Mouse (Mus musculus) B cell, adult 67 days (primary cell): ENCODE data around the gene Olfr1015. TPM values are rescaled to one million over a fixed set of nuclear protein-coding genes. Genes with fewer than 3 reads are reported as not detected.

ENCODE experiments used
- total RNA-seq, 2 experiments: library from RNA; stranded (reverse); gene quantifications; 4 replicates each; pipeline ENCODE4 v1.2.4; 2023

Gene Olfr1015
- not detected for total RNA-seq

DNA sequence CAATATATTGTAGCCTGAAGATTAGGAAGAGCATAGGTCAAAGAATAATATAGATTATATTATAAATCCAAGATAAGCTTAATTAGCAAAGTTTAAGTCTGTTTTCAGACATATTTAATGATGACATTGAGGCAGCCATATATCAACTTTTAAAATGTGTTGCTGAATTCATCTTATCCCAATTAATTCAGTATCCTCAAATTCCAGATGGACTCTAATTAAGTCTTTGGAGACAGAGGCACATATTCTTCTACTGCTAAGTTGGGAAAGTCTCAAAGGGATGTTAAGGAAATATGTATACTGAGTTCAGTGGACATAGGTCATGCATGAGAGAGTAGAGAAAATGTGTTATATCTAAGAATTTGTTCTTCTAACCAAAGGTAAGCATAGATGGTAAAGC, at the start of gene Olfr1015:
Gene Olfr1015, plus strand, starts transcription at position 301 of the 400 bp plus-strand sequence.

DNA sequence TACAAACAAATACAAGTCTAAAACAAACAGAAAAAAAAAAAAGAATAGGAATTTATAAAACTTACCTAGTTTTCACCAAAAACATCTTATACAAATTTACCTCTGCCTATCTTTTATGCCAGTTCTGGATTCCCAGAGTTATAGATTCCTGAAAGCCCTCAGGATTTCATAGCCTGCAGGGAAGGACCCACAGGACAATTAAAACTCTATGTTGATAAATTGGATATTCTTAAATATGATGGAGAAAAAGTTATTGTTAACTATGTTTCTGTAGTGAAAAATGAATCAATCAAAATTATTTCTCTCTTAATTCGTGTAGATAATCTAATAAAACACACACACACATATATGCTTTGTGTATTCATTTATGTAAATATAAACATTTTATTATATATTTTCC, 19.2 kb upstream of the Olfr1015 start, which contains the start of gene Olfr1012:
Gene Olfr1012, minus strand, starts transcription at position 101 of the 400 bp plus-strand sequence.

DNA sequence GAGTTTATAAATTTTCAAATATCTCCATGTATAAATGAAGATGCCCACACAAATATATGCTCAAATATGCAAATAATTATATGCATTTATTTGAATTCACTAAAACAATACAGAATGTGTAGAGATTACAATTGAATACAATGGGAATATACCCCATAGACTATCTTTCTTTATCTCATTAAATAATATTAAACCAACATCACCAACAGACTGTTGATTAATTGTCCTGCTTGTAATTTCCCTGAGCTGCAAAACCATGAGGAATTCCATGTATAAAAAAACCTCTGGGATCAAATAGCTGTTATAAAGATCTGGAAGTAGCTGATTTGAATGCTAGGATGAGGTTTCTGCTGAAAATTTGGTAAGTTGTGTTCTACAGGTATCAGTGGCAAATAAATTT, 15.0 kb upstream of the Olfr1015 start, which contains the start of gene Olfr1013:
Gene Olfr1013, plus strand, starts transcription at position 301 of the 400 bp plus-strand sequence.

DNA sequence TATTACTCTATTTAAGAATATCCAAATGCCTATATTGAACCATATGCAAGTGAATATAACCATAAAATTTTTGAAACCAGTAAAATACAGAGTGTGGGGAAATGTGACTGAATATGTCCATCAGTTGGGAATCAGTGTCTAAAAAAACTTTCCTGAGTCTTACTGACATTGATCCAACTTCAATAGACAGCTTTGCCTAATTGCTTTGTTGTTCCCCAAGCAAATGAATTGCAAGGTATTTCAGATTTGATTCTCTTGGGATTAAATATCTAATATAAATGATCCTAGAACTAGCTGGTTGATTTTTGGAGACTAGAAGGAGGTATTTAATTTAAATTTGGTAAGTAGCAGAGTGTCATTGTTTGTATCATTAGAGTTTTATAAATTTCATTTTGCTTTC, 9.4 kb upstream of the Olfr1015 start, which contains the start of gene Olfr1014:
Gene Olfr1014, plus strand, starts transcription at position 301 of the 400 bp plus-strand sequence.

DNA sequence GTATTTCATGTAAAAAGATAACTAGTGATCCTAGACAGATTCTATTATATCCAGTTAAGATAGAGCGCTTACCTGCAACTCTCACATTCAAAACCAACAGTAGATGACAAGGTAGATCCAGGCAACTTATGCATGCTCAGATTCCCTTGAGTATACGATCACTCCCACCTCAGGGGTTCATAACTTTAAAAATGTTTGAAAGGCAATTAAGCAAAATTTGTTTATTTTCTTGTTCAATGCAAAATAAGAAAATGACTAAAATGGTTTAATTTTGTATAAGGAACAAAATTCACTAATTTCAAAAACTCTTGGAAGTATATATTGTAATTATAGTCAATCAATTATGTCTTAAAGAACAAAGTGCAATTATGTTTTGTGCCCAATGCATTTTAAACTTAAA, 20.6 kb downstream of the Olfr1015 start, which contains the start of gene Olfr1016:
Gene Olfr1016, minus strand, starts transcription at position 101 of the 400 bp plus-strand sequence.

DNA sequence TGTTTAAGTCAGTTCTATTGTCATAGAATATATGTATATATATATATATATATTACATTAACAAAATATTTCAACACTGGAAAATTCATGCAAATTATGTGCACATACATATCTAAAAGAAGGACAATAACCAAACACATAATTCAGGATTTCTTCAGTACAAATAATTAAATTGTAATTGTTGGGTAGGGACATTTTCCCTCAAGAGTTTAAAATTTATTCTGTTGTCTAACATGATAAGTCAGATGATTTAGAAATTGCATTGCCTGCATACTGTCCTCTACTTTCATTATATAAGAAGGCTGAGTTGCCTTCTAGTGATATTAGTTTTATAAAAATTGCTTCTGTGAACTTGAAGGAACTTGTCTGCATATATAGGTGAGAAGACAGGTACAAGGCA, 36.4 kb downstream of the Olfr1015 start, which contains the start of gene Olfr1018:
Gene Olfr1018, plus strand, starts transcription at position 301 of the 400 bp plus-strand sequence.

Other genes starting within 250 kb of the Olfr1015 start
- gene Olfr996, start 202.8 kb upstream of the Olfr1015 start, total RNA-seq = not detected
- not detected for gene Olfr998, start 193.1 kb upstream of the Olfr1015 start, total RNA-seq
- gene Olfr1000, start 170.1 kb upstream of the Olfr1015 start, total RNA-seq = not detected
- not detected for gene Olfr1002, start 131.3 kb upstream of the Olfr1015 start, total RNA-seq
- not detected for gene Olfr154, start 117.6 kb upstream of the Olfr1015 start, total RNA-seq
- gene Olfr1006, start 103.2 kb upstream of the Olfr1015 start, total RNA-seq = not detected
- gene Olfr1008, start 92.6 kb upstream of the Olfr1015 start, total RNA-seq = not detected
- not detected for gene Olfr1009, start 66.6 kb upstream of the Olfr1015 start, total RNA-seq
- gene Olfr1012, start 19.3 kb upstream of the Olfr1015 start, total RNA-seq = not detected
- not detected for gene Olfr1013, start 14.9 kb upstream of the Olfr1015 start, total RNA-seq
- gene Olfr1014, start 9.3 kb upstream of the Olfr1015 start, total RNA-seq = not detected
- gene Olfr1016, start 20.5 kb downstream of the Olfr1015 start, total RNA-seq = not detected
- not detected for gene Olfr1018, start 36.5 kb downstream of the Olfr1015 start, total RNA-seq
- gene Olfr1019, start 63.5 kb downstream of the Olfr1015 start, total RNA-seq = not detected
- gene Olfr1020, start 65.0 kb downstream of the Olfr1015 start, total RNA-seq = not detected
- not detected for gene Olfr1022, start 86.6 kb downstream of the Olfr1015 start, total RNA-seq
- gene Olfr1023, start 103.6 kb downstream of the Olfr1015 start, total RNA-seq = not detected
- gene Olfr1024, start 123.0 kb downstream of the Olfr1015 start, total RNA-seq = not detected
- not detected for gene Olfr1025-ps1, start 133.2 kb downstream of the Olfr1015 start, total RNA-seq
- gene Olfr1026, start 139.5 kb downstream of the Olfr1015 start, total RNA-seq = not detected
- not detected for gene Olfr1028, start 168.4 kb downstream of the Olfr1015 start, total RNA-seq
- not detected for gene Olfr1029, start 191.9 kb downstream of the Olfr1015 start, total RNA-seq
- not detected for gene Olfr1030, start 197.3 kb downstream of the Olfr1015 start, total RNA-seq
- not detected for gene Olfr1031, start 208.3 kb downstream of the Olfr1015 start, total RNA-seq
- not detected for gene Olfr1032, start 223.5 kb downstream of the Olfr1015 start, total RNA-seq
- not detected for gene Olfr1033, start 238.6 kb downstream of the Olfr1015 start, total RNA-seq